Mouse (Mus musculus): Measurements from ENCODE around the gene Rhbdl1. TPM values are rescaled to one million over a fixed set of nuclear protein-coding genes. Genes with fewer than 3 reads are reported as not detected.
"Not testable (repeated sequence)": the region's sequence is repeated elsewhere in the genome, so short reads cannot be mapped to it uniquely, and the experiment has no call there.

The Rhbdl1 gene
- polyA plus RNA-seq, 1 experiment from 2014 or later: 1.6 TPM

- peaks cover 31% of the 10 kb centered on the region for H3K4me1 ChIP-seq (replicated peaks; ENCODE audit: control insufficient read depth, insufficient read depth, low read length)
- H3K4me3 ChIP-seq (ENCODE audit: low read depth, low read length): peak overlapping the region; percentile 73
- H3K36me3 ChIP-seq (ENCODE audit: control insufficient read depth, insufficient read depth, low read length): peaks cover 3% of the 10 kb centered on the region; the same call in 1 of the 2 replicates
- WGBS: 1% methylated on average over 59 of the region's 59 CpGs
- no peaks in the 10 kb centered on the region for H3K27me3 ChIP-seq (replicated peaks; ENCODE audit: control insufficient read depth, insufficient read depth, low read length)
- H3K9ac ChIP-seq (ENCODE audit: low read depth, low read length): peak overlapping the region; percentile 75
- H3K27ac ChIP-seq (ENCODE audit: low read depth, low read length): peak overlapping the region; percentile 86
- peak overlapping the region; percentile 88 for H3K4me2 ChIP-seq
- no peaks in the 10 kb centered on the region for H3K9me3 ChIP-seq (ENCODE audit: control insufficient read depth, low read length)
- DNase-seq (ENCODE audit: low spot score): peak; percentile 89
- ATAC-seq (replicated peaks; ENCODE audit: low FRiP score): peak; percentile 88
Observed at GRCm38 (mm10) chr17:25875171-25876136, 38.4 kb upstream of the Rhbdl1 start.

GRCm38 (mm10) chr17:25874721-25875170 is 37.7 kb upstream of the Rhbdl1 start, which contains the start of gene Mettl26:
TSS of gene Mettl26 (plus strand) at chr17:25875074.
- no peaks in the 10 kb centered on the region for H3K27me3 ChIP-seq (replicated peaks; ENCODE audit: control insufficient read depth, insufficient read depth, low read length)
- H3K27ac ChIP-seq (ENCODE audit: low read depth, low read length): peak within 1 kb of the TSS; percentile 86
- peaks cover 26% of the 10 kb centered on the region for H3K4me1 ChIP-seq (replicated peaks; ENCODE audit: control insufficient read depth, insufficient read depth, low read length)
- peak; percentile 76 for ATAC-seq (replicated peaks; ENCODE audit: low FRiP score)
- peak within 1 kb of the TSS; percentile 73 for H3K4me3 ChIP-seq (ENCODE audit: low read depth, low read length)
- WGBS: under 1% methylated on average over 25 of the region's 25 CpGs
- no peaks in the 10 kb centered on the region for H3K9me3 ChIP-seq (ENCODE audit: control insufficient read depth, low read length)
- H3K9ac ChIP-seq (ENCODE audit: low read depth, low read length): peak within 1 kb of the TSS; percentile 75
- peaks cover 3% of the 10 kb centered on the region; the same call in 1 of the 2 replicates for H3K36me3 ChIP-seq (ENCODE audit: control insufficient read depth, insufficient read depth, low read length)
- H3K4me2 ChIP-seq: peak within 1 kb of the TSS; percentile 88
- DNase-seq (ENCODE audit: low spot score): peak; percentile 97

- 11% methylated on average over 14 of the region's 14 CpGs for WGBS
- H3K4me3 ChIP-seq (ENCODE audit: low read depth, low read length): peak overlapping the region; percentile 73
- peak overlapping the region; percentile 55 for H3K9ac ChIP-seq (ENCODE audit: low read depth, low read length)
- H3K27me3 ChIP-seq (replicated peaks; ENCODE audit: control insufficient read depth, insufficient read depth, low read length): no peaks in the 10 kb centered on the region
- DNase-seq (ENCODE audit: low spot score) (no peak), ATAC-seq (replicated peaks; ENCODE audit: low FRiP score) (no peak)
- peaks cover 24% of the 10 kb centered on the region for H3K4me1 ChIP-seq (replicated peaks; ENCODE audit: control insufficient read depth, insufficient read depth, low read length)
- peaks cover 3% of the 10 kb centered on the region; the same call in 1 of the 2 replicates for H3K36me3 ChIP-seq (ENCODE audit: control insufficient read depth, insufficient read depth, low read length)
- no peaks in the 10 kb centered on the region for H3K9me3 ChIP-seq (ENCODE audit: control insufficient read depth, low read length)
- peak overlapping the region; percentile 51 for H3K27ac ChIP-seq (ENCODE audit: low read depth, low read length)
- peak overlapping the region; percentile 88 for H3K4me2 ChIP-seq
Observed at GRCm38 (mm10) chr17:25874148-25874720, 37.1 kb upstream of the Rhbdl1 start.

- 0 out of 2 replicates have a peak overlapping the region, but pooled peaks have one; percentile 51 for H3K27ac ChIP-seq (ENCODE audit: low read depth, low read length)
- H3K4me1 ChIP-seq (replicated peaks; ENCODE audit: control insufficient read depth, insufficient read depth, low read length): peaks cover 26% of the 10 kb centered on the region
- H3K9me3 ChIP-seq (ENCODE audit: control insufficient read depth, low read length): no peaks in the 10 kb centered on the region
- DNase-seq (ENCODE audit: low spot score): no peak
- no peak overlapping the region for H3K9ac ChIP-seq (ENCODE audit: low read depth, low read length)
- H3K36me3 ChIP-seq (ENCODE audit: control insufficient read depth, insufficient read depth, low read length): no peaks in the 10 kb centered on the region
- no peaks in the 10 kb centered on the region for H3K27me3 ChIP-seq (replicated peaks; ENCODE audit: control insufficient read depth, insufficient read depth, low read length)
- no peak for ATAC-seq (replicated peaks; ENCODE audit: low FRiP score)
- H3K4me2 ChIP-seq: peak overlapping the region; percentile 88
- peak overlapping the region; percentile 73 for H3K4me3 ChIP-seq (ENCODE audit: low read depth, low read length)
- WGBS: 79% methylated on average over 11 of the region's 11 CpGs
Observed at GRCm38 (mm10) chr17:25873405-25874147, 36.5 kb upstream of the Rhbdl1 start.

GRCm38 (mm10) chr17:25872676-25873075 is 35.6 kb upstream of the Rhbdl1 start:
- DNase-seq (ENCODE audit: low spot score) (no peak), ATAC-seq (replicated peaks; ENCODE audit: low FRiP score) (no peak)
- Histone ChIP-seq H3K9ac (ENCODE audit: low read depth, low read length) (no peak overlapping the region), H3K9me3 (ENCODE audit: control insufficient read depth, low read length) (no peaks in the 10 kb centered on the region), H3K27me3 (replicated peaks; ENCODE audit: control insufficient read depth, insufficient read depth, low read length) (no peaks in the 10 kb centered on the region), H3K4me1 (replicated peaks; ENCODE audit: control insufficient read depth, insufficient read depth, low read length) (peaks cover 31% of the 10 kb centered on the region), H3K27ac (ENCODE audit: low read depth, low read length) (no peak overlapping the region), H3K36me3 (ENCODE audit: control insufficient read depth, insufficient read depth, low read length) (no peaks in the 10 kb centered on the region), H3K4me2 (no peak overlapping the region), H3K4me3 (ENCODE audit: low read depth, low read length) (no peak overlapping the region)
- WGBS: 83% methylated on average over 3 of the region's 3 CpGs

GRCm38 (mm10) chr17:25871566-25871965 is 34.5 kb upstream of the Rhbdl1 start:
- not testable (repeated sequence) for H3K4me2 ChIP-seq

GRCm38 (mm10) chr17:25869954-25870353 is 32.9 kb upstream of the Rhbdl1 start:
- WGBS: 84% methylated on average over 2 of the region's 2 CpGs
- H3K27ac ChIP-seq (ENCODE audit: low read depth, low read length): no peak overlapping the region
- no peak overlapping the region for H3K4me3 ChIP-seq (ENCODE audit: low read depth, low read length)

More at GRCm38 (mm10) chr17:25871566-25871965, 34.5 kb upstream of the Rhbdl1 start:
- not testable (repeated sequence) for H3K9ac ChIP-seq (ENCODE audit: low read depth, low read length); H3K36me3 ChIP-seq (ENCODE audit: control insufficient read depth, insufficient read depth, low read length); ATAC-seq (replicated peaks; ENCODE audit: low FRiP score); H3K27me3 ChIP-seq (replicated peaks; ENCODE audit: control insufficient read depth, insufficient read depth, low read length); H3K4me3 ChIP-seq (ENCODE audit: low read depth, low read length); H3K9me3 ChIP-seq (ENCODE audit: control insufficient read depth, low read length); DNase-seq (ENCODE audit: low spot score); H3K27ac ChIP-seq (ENCODE audit: low read depth, low read length)
- peaks cover 28% of the 10 kb centered on the region for H3K4me1 ChIP-seq (replicated peaks; ENCODE audit: control insufficient read depth, insufficient read depth, low read length)

GRCm38 (mm10) chr17:25869498-25869897 is 32.4 kb upstream of the Rhbdl1 start:
- no peaks in the 10 kb centered on the region for H3K27me3 ChIP-seq (replicated peaks; ENCODE audit: control insufficient read depth, insufficient read depth, low read length)
- DNase-seq (ENCODE audit: low spot score): no peak
- no peak overlapping the region; the same call in 1 of the 2 replicates for H3K4me2 ChIP-seq
- H3K36me3 ChIP-seq (ENCODE audit: control insufficient read depth, insufficient read depth, low read length): peaks cover 4% of the 10 kb centered on the region; the same call in 1 of the 2 replicates
- 85% methylated on average over 8 of the region's 8 CpGs for WGBS
- no peak overlapping the region for H3K27ac ChIP-seq (ENCODE audit: low read depth, low read length)
- H3K4me1 ChIP-seq (replicated peaks; ENCODE audit: control insufficient read depth, insufficient read depth, low read length): peaks cover 20% of the 10 kb centered on the region
- no peak overlapping the region for H3K9ac ChIP-seq (ENCODE audit: low read depth, low read length)
- no peak for ATAC-seq (replicated peaks; ENCODE audit: low FRiP score)
- H3K9me3 ChIP-seq (ENCODE audit: control insufficient read depth, low read length): no peaks in the 10 kb centered on the region
- no peak overlapping the region for H3K4me3 ChIP-seq (ENCODE audit: low read depth, low read length)

More at GRCm38 (mm10) chr17:25869954-25870353, 32.9 kb upstream of the Rhbdl1 start:
- Histone ChIP-seq H3K9me3 (ENCODE audit: control insufficient read depth, low read length) (no peaks in the 10 kb centered on the region), H3K36me3 (ENCODE audit: control insufficient read depth, insufficient read depth, low read length) (peaks cover 4% of the 10 kb centered on the region; the same call in 1 of the 2 replicates), H3K4me2 (no peak overlapping the region), H3K27me3 (replicated peaks; ENCODE audit: control insufficient read depth, insufficient read depth, low read length) (no peaks in the 10 kb centered on the region), H3K4me1 (replicated peaks; ENCODE audit: control insufficient read depth, insufficient read depth, low read length) (peaks cover 20% of the 10 kb centered on the region), H3K9ac (ENCODE audit: low read depth, low read length) (no peak overlapping the region)
- ATAC-seq (replicated peaks; ENCODE audit: low FRiP score) (no peak), DNase-seq (ENCODE audit: low spot score) (no peak)

All from liver, embryonic 11.5 days (tissue).